Mouse (Mus musculus) splenic B cell, adult 2 months (primary cell): Measurements from ENCODE around the gene Klf12.

ENCODE experiments used
- DNase-seq: peaks from one replicate; pipeline ENCODE4 v3.0.0-alpha.2; 2011; ENCODE audit warnings: low read depth, low spot score
- H3K27me3 ChIP-seq: 2 replicates; pipeline ENCODE4 v1.6.1; 2012; ENCODE audit warnings: mild to moderate bottlenecking, low read length, moderate library complexity, mixed read lengths; ENCODE audit not compliant: control insufficient read depth, poor library complexity, insufficient read depth, severe bottlenecking
- H3K36me3 ChIP-seq: 2 replicates; pipeline ENCODE4 v1.6.1; 2012; ENCODE audit warnings: mild to moderate bottlenecking, low read length, moderate library complexity, mixed read lengths; ENCODE audit not compliant: control insufficient read depth, poor library complexity, insufficient read depth, severe bottlenecking

The Klf12 gene

GRCm38 (mm10) chr14:100284119-100284860 lies at the start of gene Klf12:
Klf12 (minus strand) TSS chr14:100284679.
- DNase-seq, result peak; percentile 79
- Histone ChIP-seq H3K27me3 (no peaks in the 10 kb centered on the region; the same call in 1 of the 2 replicates), H3K36me3 (no peaks in the 10 kb centered on the region)

DNA sequence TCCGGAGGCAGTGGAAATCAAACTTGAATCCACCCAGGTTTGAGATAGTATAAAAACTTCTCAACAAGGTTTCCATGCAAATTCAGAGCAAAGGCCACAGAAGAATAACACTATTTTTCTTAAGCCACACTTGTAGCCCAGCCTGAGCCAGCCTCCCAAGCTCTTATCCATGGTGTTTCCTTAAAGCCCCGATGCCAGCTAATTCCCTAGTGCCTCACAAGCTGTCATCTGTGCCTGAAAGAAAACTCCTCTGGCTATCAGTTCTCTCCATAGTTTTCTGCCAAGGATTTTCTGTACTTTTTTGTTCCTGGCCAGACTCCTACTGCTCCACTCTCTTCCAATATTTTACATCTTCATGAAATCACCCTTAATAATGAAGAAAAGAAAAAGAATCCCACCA lies 48.9 kb upstream of the Klf12 start:
- no peaks in the 10 kb centered on the region for H3K27me3 ChIP-seq
- no peak for DNase-seq

GRCm38 (mm10) chr14:100328602-100329276 lies 44.3 kb upstream of the Klf12 start:
- DNase-seq, result no peak
- Histone ChIP-seq H3K27me3 (no peaks in the 10 kb centered on the region), H3K36me3 (no peaks in the 10 kb centered on the region)

More for the DNA sequence above, 48.9 kb upstream of the Klf12 start:
- H3K36me3 ChIP-seq, result no peaks in the 10 kb centered on the region

DNA sequence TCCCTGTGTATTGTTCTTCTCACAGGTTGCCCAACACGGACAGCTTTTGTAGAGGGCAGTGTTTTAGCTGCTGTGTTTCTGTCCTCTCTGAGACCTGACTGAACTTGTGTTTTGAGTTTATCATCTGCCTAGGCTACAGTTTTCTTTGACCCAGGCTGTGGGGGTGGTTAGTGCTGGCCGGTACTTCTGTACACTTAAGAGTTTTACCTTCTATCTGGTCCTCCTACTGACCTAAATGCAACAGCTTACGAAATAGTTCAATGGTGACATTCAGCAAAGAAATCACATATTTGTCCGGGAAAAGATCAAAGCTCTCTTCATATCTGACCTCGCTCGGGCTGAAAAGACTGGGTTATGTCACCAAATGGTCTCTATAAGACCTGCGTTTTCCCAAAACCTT lies 39.8 kb upstream of the Klf12 start:
- DNase-seq, result no peak
- H3K36me3 ChIP-seq, result no peaks in the 10 kb centered on the region
- H3K27me3 ChIP-seq, result no peaks in the 10 kb centered on the region

GRCm38 (mm10) chr14:100322012-100322411 lies 37.5 kb upstream of the Klf12 start:
- Histone ChIP-seq H3K36me3 (no peaks in the 10 kb centered on the region), H3K27me3 (no peaks in the 10 kb centered on the region)
- DNase-seq, result no peak

DNA sequence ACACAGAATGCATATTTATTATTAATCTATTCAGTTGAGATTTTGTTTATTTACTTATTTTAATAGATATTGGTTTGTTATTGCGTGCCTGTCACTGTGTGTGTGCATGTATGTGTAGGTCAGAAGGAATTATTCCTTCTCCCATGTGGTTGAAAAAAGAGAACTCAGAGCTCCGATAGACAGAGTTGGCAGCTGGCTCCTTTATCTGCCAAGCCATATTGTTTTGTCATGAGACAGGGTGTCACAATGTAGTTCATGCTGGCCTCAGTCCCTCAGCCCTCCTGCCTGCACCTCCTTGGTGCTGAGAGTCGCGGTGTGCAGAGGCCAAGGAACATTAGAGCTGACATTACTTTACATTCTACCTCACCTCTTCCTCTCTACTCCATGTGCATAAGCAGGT lies 32.3 kb upstream of the Klf12 start:
- Histone ChIP-seq H3K36me3 (no peaks in the 10 kb centered on the region), H3K27me3 (no peaks in the 10 kb centered on the region; the same call in 1 of the 2 replicates)
- DNase-seq, result no peak

DNA sequence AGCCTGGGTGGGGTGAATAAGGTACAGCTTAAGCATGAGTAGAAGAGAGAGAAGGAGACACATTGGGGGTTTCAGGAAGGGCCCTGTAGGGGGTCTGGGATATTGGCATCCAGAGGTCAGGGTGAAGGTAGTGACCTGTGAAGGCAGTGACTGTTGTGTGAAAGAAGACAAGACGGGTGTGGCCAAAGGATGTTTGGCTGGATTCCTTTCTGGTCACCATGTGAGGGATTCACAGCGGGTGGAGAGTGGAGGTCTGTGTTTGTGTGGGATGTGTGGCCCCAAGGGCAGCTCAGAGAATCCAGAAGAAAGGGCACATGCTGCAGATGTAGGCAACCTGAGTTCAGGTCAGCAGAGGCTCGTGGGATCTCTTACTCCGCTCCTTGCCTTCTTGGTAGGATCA lies 29.6 kb upstream of the Klf12 start:
- H3K27me3 ChIP-seq, result no peaks in the 10 kb centered on the region; the same call in 1 of the 2 replicates
- DNase-seq, result no peak
- no peaks in the 10 kb centered on the region for H3K36me3 ChIP-seq

DNA sequence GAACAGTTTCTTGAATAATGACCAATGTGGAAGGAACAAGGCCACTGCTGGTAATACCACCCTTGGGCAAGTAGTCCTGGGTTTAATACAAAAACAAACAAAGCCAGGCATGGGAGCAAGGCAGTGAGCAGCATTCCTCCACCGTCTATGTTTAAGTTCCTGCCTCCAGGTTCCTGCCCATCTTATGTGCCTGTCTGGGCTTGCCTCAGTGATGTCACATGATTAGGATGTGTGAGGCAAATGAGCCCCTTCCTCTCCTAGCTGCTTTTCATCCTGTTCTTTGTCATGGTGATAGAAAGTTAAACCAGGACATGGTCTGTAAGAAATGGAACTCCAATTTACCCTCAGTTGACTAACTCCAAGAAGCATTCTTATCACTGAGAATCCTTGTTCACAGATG lies 16.4 kb upstream of the Klf12 start:
- Histone ChIP-seq H3K36me3 (no peaks in the 10 kb centered on the region), H3K27me3 (no peaks in the 10 kb centered on the region)
- DNase-seq, result no peak

- no peak for DNase-seq
- no peaks in the 10 kb centered on the region for H3K36me3 ChIP-seq
- no peaks in the 10 kb centered on the region for H3K27me3 ChIP-seq
Measured at GRCm38 (mm10) chr14:100298892-100299291, 14.4 kb upstream of the Klf12 start.

GRCm38 (mm10) chr14:100286586-100287241 lies 2.2 kb upstream of the Klf12 start:
- no peak for DNase-seq
- Histone ChIP-seq H3K27me3 (no peaks in the 10 kb centered on the region; the same call in 1 of the 2 replicates), H3K36me3 (no peaks in the 10 kb centered on the region)

DNA sequence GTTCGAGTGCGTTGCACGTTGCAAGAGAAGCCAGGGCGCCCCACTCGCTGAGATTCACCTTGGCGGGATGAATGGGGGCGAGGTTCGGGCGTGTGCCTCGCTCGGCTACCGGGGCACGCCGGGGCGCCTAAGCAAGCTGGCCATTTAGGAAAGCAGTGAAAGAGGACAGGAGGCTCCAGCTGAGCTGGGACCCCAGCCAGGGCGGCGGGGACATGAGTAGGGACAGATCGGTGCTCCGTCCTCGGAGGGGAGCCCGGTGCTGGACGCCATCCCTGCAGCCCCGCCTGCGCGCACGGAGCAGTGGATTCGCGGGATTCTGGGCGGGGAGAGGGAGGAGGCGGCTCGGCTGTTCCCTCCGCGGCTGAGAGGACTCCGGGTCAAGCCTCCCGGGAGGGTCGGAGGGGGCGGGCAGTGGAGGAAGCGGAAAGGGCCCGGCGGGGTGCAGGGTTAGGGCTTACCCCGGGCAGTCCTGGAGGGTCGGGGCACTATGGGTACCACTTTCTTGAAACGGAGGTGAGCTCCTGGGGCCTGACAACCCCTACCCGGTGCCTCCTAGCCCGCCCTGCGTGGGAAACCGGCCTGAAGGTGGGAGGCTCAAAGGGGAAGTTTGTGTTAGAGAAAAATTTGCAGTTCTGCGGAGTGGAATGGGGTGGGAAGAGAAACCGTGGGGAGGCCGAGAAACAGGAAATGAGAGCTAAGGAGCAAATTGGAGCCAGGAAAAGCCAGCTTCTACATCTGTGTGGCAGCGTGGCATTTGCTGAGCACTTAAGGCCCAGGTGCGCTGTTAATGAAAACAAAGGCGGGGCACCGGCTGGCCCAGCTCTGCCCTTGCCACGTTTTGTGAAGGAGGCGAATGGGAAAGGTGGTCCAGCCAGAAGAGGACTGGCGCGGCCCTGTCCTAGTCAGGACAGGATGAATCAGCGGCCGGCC lies 1.4 kb upstream of the Klf12 start:
- H3K36me3 ChIP-seq, result no peaks in the 10 kb centered on the region
- DNase-seq, result peak; percentile 23
- no peaks in the 10 kb centered on the region; the same call in 1 of the 2 replicates for H3K27me3 ChIP-seq

DNA sequence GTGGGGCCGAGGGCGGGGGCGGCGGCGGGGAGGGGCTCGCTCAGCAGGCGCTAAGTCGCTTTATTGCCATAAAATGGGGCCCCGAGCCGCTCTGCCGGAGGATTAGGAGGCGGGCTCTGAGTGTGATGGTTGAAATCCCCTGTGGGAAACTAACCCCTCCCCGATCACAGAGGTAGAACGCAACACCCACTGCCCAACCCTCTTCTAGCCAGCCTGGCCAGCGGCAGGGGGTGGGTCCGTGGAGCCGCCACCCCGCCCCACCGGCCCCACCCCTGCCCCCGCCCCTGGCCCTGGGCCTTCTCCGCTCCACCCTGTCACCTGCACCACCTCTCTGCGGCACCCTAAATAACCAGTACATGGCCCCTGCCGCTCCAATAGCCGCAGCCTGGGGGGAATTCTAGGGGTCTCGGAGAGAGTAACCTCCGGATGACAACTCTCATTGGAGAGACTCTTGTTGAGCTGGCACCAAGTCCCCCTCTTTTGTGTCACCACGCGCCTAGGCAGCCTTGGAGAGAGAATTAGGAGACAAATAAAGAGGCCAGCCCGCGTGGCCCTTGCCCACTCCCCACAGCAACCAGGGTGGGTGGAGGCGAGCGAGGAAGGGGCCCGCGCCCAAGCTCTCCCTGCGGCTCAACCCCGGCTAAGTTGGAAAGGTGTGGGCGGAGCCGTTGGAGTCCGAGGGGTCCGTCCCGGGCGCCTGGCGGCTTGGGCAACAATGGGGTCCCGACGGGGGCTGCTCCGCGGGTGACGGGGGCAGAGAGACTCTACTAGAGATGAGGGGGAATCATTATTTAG lies 579 bp upstream of the Klf12 start:
- Histone ChIP-seq H3K27me3 (no peaks in the 10 kb centered on the region; the same call in 1 of the 2 replicates), H3K36me3 (no peaks in the 10 kb centered on the region)
- DNase-seq, result peak; percentile 82

DNA sequence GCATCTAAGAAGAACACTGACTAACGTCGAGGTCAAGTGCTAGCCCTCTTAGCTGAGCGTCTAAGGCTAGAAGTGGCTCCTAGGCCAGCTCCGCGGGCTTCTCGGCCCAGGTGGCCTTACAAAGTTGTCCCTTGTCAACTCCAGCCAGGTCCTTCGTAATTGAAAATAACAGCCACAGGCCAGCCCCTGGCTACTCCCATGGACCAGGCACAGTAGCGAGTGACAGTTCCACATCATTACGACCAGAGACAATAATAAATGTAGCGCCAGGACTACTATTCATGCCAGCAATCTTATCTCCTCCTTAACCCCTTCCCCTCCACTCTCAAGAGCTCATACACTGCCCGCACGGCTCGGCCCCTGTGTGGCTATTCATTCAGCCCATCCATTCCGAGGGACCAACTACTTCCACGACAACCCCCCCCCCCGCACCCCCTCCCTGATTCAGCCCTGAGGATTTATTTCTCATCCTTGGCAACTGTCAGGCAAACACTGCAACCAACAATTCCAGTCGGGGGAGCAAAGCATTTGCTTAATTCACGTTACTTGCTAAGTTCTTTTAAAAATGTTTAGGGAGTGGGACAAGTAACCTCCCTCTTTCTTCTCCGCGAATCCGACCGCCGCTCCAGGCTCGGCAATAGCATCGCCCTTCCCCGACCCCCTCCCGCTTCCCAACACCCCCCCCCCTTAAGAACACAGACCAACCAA lies 914 bp downstream of the Klf12 start:
- Histone ChIP-seq H3K27me3 (no peaks in the 10 kb centered on the region; the same call in 1 of the 2 replicates), H3K36me3 (no peaks in the 10 kb centered on the region)
- DNase-seq, result peak; percentile 15
